Mouse (Mus musculus) brain, adult 2 months (tissue): ENCODE measurements at regions not wholly inside any gene's neighbourhood (a gene's known extent, or its start where the extent isn't known, plus 50 kb on each side); places are given as distances from the start of the nearest gene placed in this dataset.
"Not testable (repeated sequence)": the region's sequence is repeated elsewhere in the genome, so short reads cannot be mapped to it uniquely, and the experiment has no call there.

Experiments used
- DNase-seq: peaks from one replicate; pipeline ENCODE4 v3.0.0; 2011; ENCODE audit warnings: low read depth, low spot score

- DNase-seq = no peak
Observed at GRCm38 (mm10) chr11:16559001-16559699, 50.9 kb upstream of the Sec61g start.

- no peak for DNase-seq
Observed at GRCm38 (mm10) chr11:16561727-16562126, 53.4 kb upstream of the Sec61g start.

- no peak for DNase-seq
Observed at GRCm38 (mm10) chr11:16589085-16589680, 80.9 kb upstream of the Sec61g start.

GRCm38 (mm10) chr11:16590541-16590940 lies 82.3 kb upstream of the Sec61g start:
- no peak for DNase-seq

GRCm38 (mm10) chr11:16591471-16591921 lies 83.2 kb upstream of the Sec61g start:
- peak; percentile 45 for DNase-seq

- DNase-seq = no peak
Observed at GRCm38 (mm10) chr11:16592006-16592405, 83.7 kb upstream of the Sec61g start.

GRCm38 (mm10) chr11:16592766-16593165 lies 84.5 kb upstream of the Sec61g start:
- DNase-seq = no peak

GRCm38 (mm10) chr11:16594832-16595231 lies 86.5 kb upstream of the Sec61g start:
- DNase-seq = no peak

- peak; percentile 46 for DNase-seq
Observed at GRCm38 (mm10) chr11:16597038-16597830, 89.0 kb upstream of the Sec61g start.

GRCm38 (mm10) chr11:16602947-16603346 lies 94.7 kb upstream of the Sec61g start:
- DNase-seq = no peak

- DNase-seq = no peak
Observed at GRCm38 (mm10) chr11:16606435-16607214, 98.3 kb upstream of the Sec61g start.

GRCm38 (mm10) chr11:16607900-16608422 lies 99.7 kb upstream of the Sec61g start:
- not testable (repeated sequence) for DNase-seq

GRCm38 (mm10) chr11:16611741-16612140 lies 103.5 kb upstream of the Sec61g start:
- DNase-seq = no peak

- DNase-seq = no peak
Observed at GRCm38 (mm10) chr11:16612524-16612923, 104.2 kb upstream of the Sec61g start.

GRCm38 (mm10) chr11:16619736-16620135 lies 111.5 kb upstream of the Sec61g start:
- DNase-seq = no peak

- no peak for DNase-seq
Observed at GRCm38 (mm10) chr11:16623694-16624093, 115.4 kb upstream of the Sec61g start.

GRCm38 (mm10) chr11:16627294-16628085 lies 119.2 kb upstream of the Sec61g start:
- DNase-seq = no peak

- no peak for DNase-seq
Observed at GRCm38 (mm10) chr11:16629410-16630129, 121.3 kb upstream of the Sec61g start.

GRCm38 (mm10) chr11:16635796-16636195 lies 116.2 kb upstream of the Egfr start:
- not testable (repeated sequence) for DNase-seq

- DNase-seq = no peak
Observed at GRCm38 (mm10) chr11:16637679-16638078, 114.3 kb upstream of the Egfr start.
